Mouse (Mus musculus) heart, adult 2 months (tissue): ENCODE measurements around the gene Dcps. TPM values are rescaled to one million over a fixed set of nuclear protein-coding genes. Genes with fewer than 3 reads are reported as not detected.

Experiments
- DNase-seq, 2 experiments: peaks; one replicate each; pipeline ENCODE4 v3.0.0; 2021
- H3K27ac ChIP-seq: fragments of 200-600 bp; 2 replicates; pipeline ENCODE4 v1.8.1; 2022
- H3K27me3 ChIP-seq: fragments of 200-500 bp; 2 replicates; pipeline ENCODE4 v1.6.1; 2012; ENCODE audit warnings: mild to moderate bottlenecking, low read length, inconsistent platforms, mixed read lengths; ENCODE audit not compliant: control insufficient read depth, insufficient read depth
- H3K36me3 ChIP-seq: fragments of 200-500 bp; 2 replicates; pipeline ENCODE4 v1.6.1; 2012; ENCODE audit warnings: low read length, inconsistent platforms; ENCODE audit not compliant: control insufficient read depth, insufficient read depth
- H3K4me1 ChIP-seq: fragments of 200-500 bp; 2 replicates; pipeline ENCODE4 v1.6.1; 2011; ENCODE audit warnings: low read length; ENCODE audit not compliant: control insufficient read depth, insufficient read depth
- H3K4me3 ChIP-seq: fragments of 200-600 bp; 2 replicates; pipeline ENCODE4 v1.8.1; 2022
- H3K79me2 ChIP-seq: fragments of 200-500 bp; replicated peaks from 2 replicates; pipeline ENCODE4 v1.6.1; 2012; ENCODE audit warnings: mild to moderate bottlenecking, inconsistent platforms, low read length, moderate library complexity, mixed read lengths; ENCODE audit not compliant: control insufficient read depth, insufficient read depth
- H3K9ac ChIP-seq: fragments of 200-500 bp; 2 replicates; pipeline ENCODE4 v1.6.1; 2012; ENCODE audit warnings: low read depth, mild to moderate bottlenecking, control low read depth, inconsistent platforms, low read length, mixed read lengths
- CTCF ChIP-seq: fragments of 200-600 bp; IDR thresholded peaks from 2 replicates; pipeline ENCODE4 v1.8.1; 2022; ENCODE audit warnings: antibody characterized with exemption, mild to moderate bottlenecking, moderate library complexity
- EP300 ChIP-seq: fragments of 200-500 bp; IDR thresholded peaks from 2 replicates; pipeline ENCODE4 v1.6.1; 2011; ENCODE audit warnings: low read depth, low read length, control low read depth; ENCODE audit not compliant: insufficient read depth
- POLR2A ChIP-seq: fragments of 200-500 bp; IDR thresholded peaks from 2 replicates; pipeline ENCODE4 v1.6.1; 2011; ENCODE audit warnings: mild to moderate bottlenecking, low read depth, low read length, control low read depth; ENCODE audit not compliant: insufficient read depth
- WGBS: fragments of 180-500 bp; shearing (Covaris S2); methylation state at CpG from one replicate; pipeline ENCODE4 v1.1.7; 2018; 5-methylcytosine and 5-hydroxymethylcytosine counted together
- intact Hi-C: fragments of 180-260 bp; cut with DNase I; formaldehyde crosslinking; loops from one replicate; pipeline ENCODE4 v1.15.1; 2025
- polyA plus RNA-seq: library from polyadenylated mRNA; depleted of rRNA; stranded (reverse); fragments of >200 nt; gene quantifications from 2 replicates; pipeline ENCODE4 v1.2.3, GENCODE M21; 2012
- total RNA-seq, 2 experiments: library from RNA; stranded (reverse); gene quantifications; 2 replicates each; pipeline ENCODE4 v1.2.3; 2021

Dcps gene
- total and polyA plus RNA-seq, 3 experiments: 14.4 to 21.3 (median 15.1) TPM

DNA sequence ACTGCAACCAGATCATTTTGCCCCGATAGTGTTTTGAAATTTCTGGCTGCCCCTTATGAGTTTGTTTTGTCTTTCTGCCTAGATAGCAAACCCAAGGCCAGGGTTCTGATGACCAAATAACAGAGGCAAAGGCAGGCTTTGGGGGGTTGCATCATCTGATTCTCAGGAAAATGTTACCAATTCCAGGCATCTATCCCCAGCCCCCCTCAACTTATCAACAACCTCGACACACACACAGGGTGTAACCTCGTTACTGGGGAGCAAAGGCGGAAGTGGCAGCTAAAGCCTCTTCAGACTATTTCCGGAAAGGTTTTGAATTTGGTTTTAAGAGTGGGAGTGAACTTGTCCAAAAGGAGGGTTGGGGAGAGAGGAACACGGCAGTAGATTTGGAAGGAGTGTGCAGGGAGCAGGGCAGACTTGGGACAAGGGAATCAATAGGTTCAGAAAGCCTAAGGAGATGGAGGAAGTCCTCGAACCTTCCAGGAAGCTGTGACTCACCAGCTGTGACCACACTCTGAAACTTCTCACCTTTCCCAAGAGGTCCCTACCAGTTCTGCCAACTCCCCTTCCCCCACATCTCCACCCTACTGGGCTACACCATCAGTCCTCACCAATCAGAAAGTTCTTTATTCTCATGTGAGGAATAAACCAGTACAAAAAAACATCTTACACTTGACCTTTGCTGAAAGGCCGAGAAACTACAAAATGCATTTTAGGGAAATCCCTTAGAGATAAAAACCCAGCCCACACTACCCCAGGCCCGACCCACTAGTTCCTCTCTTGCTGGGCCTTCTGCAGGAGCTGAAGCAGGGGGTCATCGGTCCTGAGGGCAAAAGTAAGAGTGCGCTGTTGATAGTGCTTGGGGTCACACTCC lies 51.8 kb downstream of the Dcps start:
- 45% methylated on average over 11 of the region's 11 CpGs for WGBS
- Histone ChIP-seq H3K79me2 (no peaks in the 10 kb centered on the region), H3K36me3 (peaks cover 3% of the 10 kb centered on the region), H3K4me3 (no peak overlapping the region), H3K27ac (peak overlapping the region; percentile 65), H3K4me1 (peaks cover 37% of the 10 kb centered on the region), H3K9ac (no peak overlapping the region), H3K27me3 (no peaks in the 10 kb centered on the region)
- intact Hi-C loops: no loop called here
- DNase-seq: peak in 1 of 2 experiments; percentile 54
- TF ChIP-seq EP300 (no peak), POLR2A (no peak), CTCF (no peak)

DNA sequence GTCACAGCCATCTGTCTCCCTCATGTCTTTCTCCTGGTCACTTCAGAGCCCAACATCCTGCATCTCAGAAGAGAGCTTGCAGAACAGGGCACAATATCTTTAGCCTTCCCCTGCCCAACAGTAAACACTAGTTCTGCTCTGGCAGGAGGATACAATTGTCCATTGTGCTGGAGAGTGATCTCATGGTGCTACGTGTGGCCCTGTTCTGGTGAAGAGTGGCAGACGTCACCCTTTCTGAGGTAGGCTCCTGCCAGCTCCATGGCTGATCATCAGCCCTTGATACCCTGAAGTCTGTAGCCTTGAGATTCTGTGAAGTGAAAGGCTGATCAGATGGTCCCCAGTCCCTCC lies 52.4 kb downstream of the Dcps start:
- Histone ChIP-seq H3K36me3 (peaks cover 5% of the 10 kb centered on the region), H3K27ac (peak overlapping the region; percentile 65), H3K4me3 (no peak overlapping the region), H3K4me1 (peaks cover 36% of the 10 kb centered on the region), H3K79me2 (no peaks in the 10 kb centered on the region), H3K27me3 (no peaks in the 10 kb centered on the region), H3K9ac (no peak overlapping the region)
- 28% methylated on average over 2 of the region's 2 CpGs for WGBS
- intact Hi-C loops: no loop called here
- no peak for TF ChIP-seq EP300
- DNase-seq: no peak

DNA sequence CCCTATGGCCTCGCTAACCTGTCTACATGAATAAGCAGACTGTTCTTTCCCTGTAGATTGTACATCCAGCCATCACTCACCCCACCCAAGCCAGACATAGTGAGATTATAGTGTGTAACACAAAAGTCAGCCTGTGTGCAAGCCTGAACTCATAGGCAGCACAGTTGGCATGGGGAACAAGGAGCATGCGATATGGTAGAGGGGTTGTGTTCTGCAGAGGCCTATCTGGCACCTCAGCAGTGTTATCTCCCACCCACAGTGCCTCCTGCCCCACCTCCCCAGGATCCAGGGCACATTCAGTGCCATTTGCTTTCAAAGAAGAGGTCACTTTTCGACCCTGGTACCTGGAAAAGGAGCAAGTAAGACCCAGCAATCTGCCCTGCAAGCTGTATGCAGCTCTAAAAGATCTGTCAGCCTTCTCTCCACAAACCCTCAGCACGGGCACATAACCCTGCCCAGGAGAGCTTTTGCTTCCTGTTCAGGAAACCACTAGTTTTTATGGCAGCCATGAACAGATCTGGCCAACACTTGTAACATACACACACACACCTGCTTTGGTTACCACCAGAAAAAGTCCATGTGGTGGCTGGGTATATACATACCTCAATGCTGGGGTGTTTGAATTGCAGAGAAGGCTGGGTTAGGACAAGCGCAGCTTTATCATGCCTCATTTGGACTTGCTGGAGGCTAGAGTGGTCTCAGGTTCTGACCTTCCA lies 53.2 kb downstream of the Dcps start:
- 80% methylated on average over 5 of the region's 5 CpGs for WGBS
- Histone ChIP-seq H3K36me3 (peaks cover 5% of the 10 kb centered on the region), H3K4me1 (peaks cover 34% of the 10 kb centered on the region), H3K27me3 (no peaks in the 10 kb centered on the region), H3K9ac (no peak overlapping the region), H3K79me2 (no peaks in the 10 kb centered on the region), H3K4me3 (no peak overlapping the region), H3K27ac (peak overlapping the region; percentile 65; the same call in 1 of the 2 replicates)
- DNase-seq: peak in 1 of 2 experiments; percentile 18
- TF ChIP-seq EP300 (no peak), POLR2A (no peak)
- intact Hi-C loops: no loop called here

DNA sequence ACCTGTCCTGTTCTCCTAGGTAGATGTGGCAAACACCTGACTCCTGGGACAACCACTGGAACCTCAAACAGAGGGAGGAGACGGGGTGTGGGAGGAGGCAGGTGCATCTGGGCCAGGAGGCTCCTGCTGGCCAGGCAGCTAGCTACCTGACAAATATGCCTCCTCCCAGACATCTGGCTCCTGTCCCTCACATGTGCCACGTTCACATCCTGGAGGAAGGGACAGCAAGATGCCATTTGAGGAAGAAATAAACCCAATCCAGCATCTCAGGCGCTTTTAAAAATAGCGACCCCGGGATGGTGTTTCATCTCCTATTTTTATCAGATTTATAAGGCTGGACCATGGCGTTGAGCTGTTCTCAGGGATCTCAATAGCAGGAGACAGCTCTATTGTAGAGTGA lies 56.7 kb downstream of the Dcps start, which contains the start of gene St3gal4:
TSS of gene St3gal4 (minus strand) at position 101 of the 400 bp plus-strand sequence.
- H3K4me3 ChIP-seq: no peak within 1 kb of the TSS
- 69% methylated on average over 6 of the region's 6 CpGs for WGBS
- intact Hi-C loops: loop anchor here (5.0 kb wide), 1 partner anchor 148 kb away; the partner anchor contains the start of genes Fam118b and Rpusd4

DNA sequence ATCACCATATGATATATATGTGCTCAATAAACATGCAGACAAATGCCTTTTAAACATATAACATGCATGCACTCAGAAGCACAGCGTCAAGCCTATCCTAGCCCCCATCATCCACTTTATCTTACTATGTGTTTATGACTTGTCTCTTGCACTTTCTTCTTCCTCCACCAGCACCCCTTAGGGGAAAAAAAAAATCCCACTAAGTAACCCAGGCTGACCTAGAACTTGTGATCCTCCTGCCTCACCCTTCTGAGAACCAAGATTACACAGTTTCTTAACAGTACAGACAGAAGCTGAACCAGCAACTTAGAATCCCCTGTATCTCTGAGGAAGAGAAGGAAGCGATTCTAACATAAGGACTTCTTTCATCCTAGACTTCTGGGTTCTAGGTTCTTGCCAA lies 57.3 kb downstream of the Dcps start:
- intact Hi-C loops: loop anchor here (5.0 kb wide), 1 partner anchor 149 kb away; the partner anchor contains the start of genes Fam118b and Rpusd4
- no peak overlapping the region for H3K9ac ChIP-seq
- peaks cover 20% of the 10 kb centered on the region for H3K4me1 ChIP-seq
- DNase-seq: no peak
- H3K79me2 ChIP-seq: no peaks in the 10 kb centered on the region; the same call in 1 of the 2 replicates
- 85% methylated on average over 2 of the region's 2 CpGs for WGBS
- no peak for TF ChIP-seq CTCF
- no peak for TF ChIP-seq EP300
- TF ChIP-seq POLR2A: no peak
- peak overlapping the region; percentile 95 for H3K27ac ChIP-seq
- peaks cover 2% of the 10 kb centered on the region for H3K36me3 ChIP-seq
- H3K27me3 ChIP-seq: no peaks in the 10 kb centered on the region
- H3K4me3 ChIP-seq: no peak overlapping the region

More for the DNA sequence above, 56.7 kb downstream of the Dcps start, which contains the start of gene St3gal4:
- Histone ChIP-seq H3K4me1 (peaks cover 21% of the 10 kb centered on the region), H3K27ac (peak within 1 kb of the TSS; percentile 95), H3K9ac (no peak within 1 kb of the TSS), H3K36me3 (peaks cover 2% of the 10 kb centered on the region), H3K27me3 (no peaks in the 10 kb centered on the region), H3K79me2 (no peaks in the 10 kb centered on the region; the same call in 1 of the 2 replicates)
- DNase-seq: no peak
- TF ChIP-seq POLR2A: no peak
- no peak for TF ChIP-seq EP300
- TF ChIP-seq CTCF: no peak
